Mouse (Mus musculus): ENCODE measurements around the gene Nmt1. TPM values are rescaled to one million over a fixed set of nuclear protein-coding genes. Genes with fewer than 3 reads are reported as not detected.

Nmt1 gene
- total and polyA plus RNA-seq, 2 experiments from 2014 or later, result 46.6 to 47.6 TPM

DNA sequence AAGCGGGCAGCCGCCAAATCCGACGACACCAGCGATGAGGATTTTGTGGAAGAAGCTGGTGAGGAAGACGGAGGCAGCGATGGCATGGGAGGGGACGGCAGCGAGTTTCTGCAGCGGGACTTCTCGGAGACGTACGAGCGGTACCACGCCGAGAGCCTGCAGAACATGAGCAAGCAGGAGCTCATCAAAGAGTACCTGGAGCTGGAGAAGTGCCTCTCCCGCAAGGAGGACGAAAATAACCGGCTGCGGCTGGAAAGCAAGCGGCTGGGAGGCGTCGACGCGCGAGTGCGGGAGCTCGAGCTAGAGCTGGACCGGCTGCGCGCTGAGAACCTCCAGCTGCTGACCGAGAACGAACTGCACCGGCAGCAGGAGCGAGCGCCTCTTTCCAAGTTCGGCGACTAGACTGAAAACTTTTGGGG is 89.6 kb downstream of the Nmt1 start:
- WGBS, result 1% methylated on average over 38 of the region's 38 CpGs
- H3K4me1 ChIP-seq (ENCODE audit: control insufficient read depth, insufficient read depth), result peaks cover 11% of the 10 kb centered on the region

More for the DNA sequence above, 89.6 kb downstream of the Nmt1 start:
- Histone ChIP-seq H3K9ac (replicated peaks; ENCODE audit: low read depth, low read length) (peak overlapping the region; percentile 80), H3K36me3 (replicated peaks; ENCODE audit: control insufficient read depth, insufficient read depth, low read length) (no peaks in the 10 kb centered on the region), H3K9me3 (replicated peaks; ENCODE audit: control insufficient read depth, low read length) (no peaks in the 10 kb centered on the region), H3K27ac (ENCODE audit: low read depth) (peak overlapping the region; percentile 80), H3K4me2 (ENCODE audit: low read depth, low read length) (peak overlapping the region; percentile 98), H3K4me3 (ENCODE audit: low read depth, low read length) (peak overlapping the region; percentile 71), H3K27me3 (ENCODE audit: control insufficient read depth, insufficient read depth, low read length) (no peaks in the 10 kb centered on the region)
- ATAC-seq (ENCODE audit: insufficient read depth, low read depth) (no peak), DNase-seq (ENCODE audit: low spot score) (peak; percentile 66)
- no peak for TF ChIP-seq CTCF (IDR thresholded peaks at IDR 0.05; ENCODE audit: low read depth)
- TF ChIP-seq EP300 (IDR thresholded peaks at IDR 0.05; ENCODE audit: low read depth), result no peak

Small RNA genes lying within 50 kb of the gene (microRNA-seq; reads per million reads assigned to microRNA genes)
- not detected for gene Mir6931

Other genes with a start within 250 kb of the Nmt1 start
- 19.2 and 29.4 TPM in 2 replicates for gene Gjc1, start 208.5 kb upstream of the Nmt1 start, total RNA-seq (2014; rRNA removed; ENCODE audit: low replicate concordance)
- gene Gjc1, start 208.5 kb upstream of the Nmt1 start, polyA plus RNA-seq (2015; fragmentation: Nextera tagmentation; extraction: Ambion mirVana), result 41.1 and 42.7 TPM in 2 replicates
- gene Higd1b, start 192.3 kb upstream of the Nmt1 start, total RNA-seq (2014; rRNA removed; ENCODE audit: low replicate concordance), result 4.6 and 38.7 TPM in 2 replicates
- gene Higd1b, start 192.3 kb upstream of the Nmt1 start, polyA plus RNA-seq (2015; fragmentation: Nextera tagmentation; extraction: Ambion mirVana), result 11.7 and 13.2 TPM in 2 replicates
- gene Eftud2, start 147.2 kb upstream of the Nmt1 start, total RNA-seq (2014; rRNA removed; ENCODE audit: low replicate concordance), result 36.6 and 42.6 TPM in 2 replicates
- 56.7 and 59.1 TPM in 2 replicates for gene Eftud2, start 147.2 kb upstream of the Nmt1 start, polyA plus RNA-seq (2015; fragmentation: Nextera tagmentation; extraction: Ambion mirVana)
- gene Ccdc103, start 147.0 kb upstream of the Nmt1 start, total RNA-seq (2014; rRNA removed; ENCODE audit: low replicate concordance), result not detected in 2 replicates
- 0.66 and 0.75 TPM in 2 replicates for gene Ccdc103, start 147.0 kb upstream of the Nmt1 start, polyA plus RNA-seq (2015; fragmentation: Nextera tagmentation; extraction: Ambion mirVana)
- not detected in 2 replicates for gene Fam187a, start 143.0 kb upstream of the Nmt1 start, total RNA-seq (2014; rRNA removed; ENCODE audit: low replicate concordance)
- gene Fam187a, start 143.0 kb upstream of the Nmt1 start, polyA plus RNA-seq (2015; fragmentation: Nextera tagmentation; extraction: Ambion mirVana), result not detected in 2 replicates
- 0.46 TPM in 1 of 2 replicates, not detected in the other for gene Gfap, start 127.3 kb upstream of the Nmt1 start, total RNA-seq (2014; rRNA removed; ENCODE audit: low replicate concordance)
- gene Gfap, start 127.3 kb upstream of the Nmt1 start, polyA plus RNA-seq (2015; fragmentation: Nextera tagmentation; extraction: Ambion mirVana), result 0.04 and 0.10 TPM in 2 replicates
- gene Kif18b, start 103.1 kb upstream of the Nmt1 start, total RNA-seq (2014; rRNA removed; ENCODE audit: low replicate concordance), result 9.6 and 24.5 TPM in 2 replicates
- 1.2 and 1.3 TPM in 2 replicates for gene Kif18b, start 103.1 kb upstream of the Nmt1 start, polyA plus RNA-seq (2015; fragmentation: Nextera tagmentation; extraction: Ambion mirVana)
- gene C1ql1, start 81.5 kb upstream of the Nmt1 start, total RNA-seq (2014; rRNA removed; ENCODE audit: low replicate concordance), result 1.1 TPM in 1 of 2 replicates, not detected in the other
- gene C1ql1, start 81.5 kb upstream of the Nmt1 start, polyA plus RNA-seq (2015; fragmentation: Nextera tagmentation; extraction: Ambion mirVana), result 0.10 TPM in 1 of 2 replicates, not detected in the other
- gene Dcakd, start 143 bp downstream of the Nmt1 start, total RNA-seq (2014; rRNA removed; ENCODE audit: low replicate concordance), result 53.5 and 64.0 TPM in 2 replicates
- 45.2 and 50.4 TPM in 2 replicates for gene Dcakd, start 143 bp downstream of the Nmt1 start, polyA plus RNA-seq (2015; fragmentation: Nextera tagmentation; extraction: Ambion mirVana)
- gene Plcd3, start 73.5 kb downstream of the Nmt1 start, total RNA-seq (2014; rRNA removed; ENCODE audit: low replicate concordance), result 27.0 and 38.9 TPM in 2 replicates
- 14.5 and 16.3 TPM in 2 replicates for gene Plcd3, start 73.5 kb downstream of the Nmt1 start, polyA plus RNA-seq (2015; fragmentation: Nextera tagmentation; extraction: Ambion mirVana)
- 16.3 and 20.0 TPM in 2 replicates for gene Acbd4, start 73.5 kb downstream of the Nmt1 start, total RNA-seq (2014; rRNA removed; ENCODE audit: low replicate concordance)
- gene Acbd4, start 73.5 kb downstream of the Nmt1 start, polyA plus RNA-seq (2015; fragmentation: Nextera tagmentation; extraction: Ambion mirVana), result 21.6 and 22.2 TPM in 2 replicates
- 9.0 and 11.0 TPM in 2 replicates for gene Hexim1, start 88.0 kb downstream of the Nmt1 start, total RNA-seq (2014; rRNA removed; ENCODE audit: low replicate concordance)
- gene Hexim1, start 88.0 kb downstream of the Nmt1 start, polyA plus RNA-seq (2015; fragmentation: Nextera tagmentation; extraction: Ambion mirVana), result 3.2 and 3.3 TPM in 2 replicates
- 1.6 and 1.7 TPM in 2 replicates for gene Hexim2, start 104.2 kb downstream of the Nmt1 start, total RNA-seq (2014; rRNA removed; ENCODE audit: low replicate concordance)
- 4.2 and 4.9 TPM in 2 replicates for gene Hexim2, start 104.2 kb downstream of the Nmt1 start, polyA plus RNA-seq (2015; fragmentation: Nextera tagmentation; extraction: Ambion mirVana)
- 2.2 and 3.4 TPM in 2 replicates for gene Fmnl1, start 142.9 kb downstream of the Nmt1 start, total RNA-seq (2014; rRNA removed; ENCODE audit: low replicate concordance)
- gene Fmnl1, start 142.9 kb downstream of the Nmt1 start, polyA plus RNA-seq (2015; fragmentation: Nextera tagmentation; extraction: Ambion mirVana), result 0.91 and 1.1 TPM in 2 replicates
- gene 1700023F06Rik, start 180.4 kb downstream of the Nmt1 start, total RNA-seq (2014; rRNA removed; ENCODE audit: low replicate concordance), result not detected in 2 replicates
- gene 1700023F06Rik, start 180.4 kb downstream of the Nmt1 start, polyA plus RNA-seq (2015; fragmentation: Nextera tagmentation; extraction: Ambion mirVana), result 0.10 TPM in 1 of 2 replicates, not detected in the other
- not detected in 2 replicates for gene Spata32, start 190.2 kb downstream of the Nmt1 start, total RNA-seq (2014; rRNA removed; ENCODE audit: low replicate concordance)
- gene Spata32, start 190.2 kb downstream of the Nmt1 start, polyA plus RNA-seq (2015; fragmentation: Nextera tagmentation; extraction: Ambion mirVana), result not detected in 2 replicates
- gene Map3k14, start 239.3 kb downstream of the Nmt1 start, total RNA-seq (2014; rRNA removed; ENCODE audit: low replicate concordance), result 4.4 and 9.4 TPM in 2 replicates
- 1.3 and 1.4 TPM in 2 replicates for gene Map3k14, start 239.3 kb downstream of the Nmt1 start, polyA plus RNA-seq (2015; fragmentation: Nextera tagmentation; extraction: Ambion mirVana)